9 mouse cellular contexts compared by ENCODE assay signal in the genomic region with DNA sequence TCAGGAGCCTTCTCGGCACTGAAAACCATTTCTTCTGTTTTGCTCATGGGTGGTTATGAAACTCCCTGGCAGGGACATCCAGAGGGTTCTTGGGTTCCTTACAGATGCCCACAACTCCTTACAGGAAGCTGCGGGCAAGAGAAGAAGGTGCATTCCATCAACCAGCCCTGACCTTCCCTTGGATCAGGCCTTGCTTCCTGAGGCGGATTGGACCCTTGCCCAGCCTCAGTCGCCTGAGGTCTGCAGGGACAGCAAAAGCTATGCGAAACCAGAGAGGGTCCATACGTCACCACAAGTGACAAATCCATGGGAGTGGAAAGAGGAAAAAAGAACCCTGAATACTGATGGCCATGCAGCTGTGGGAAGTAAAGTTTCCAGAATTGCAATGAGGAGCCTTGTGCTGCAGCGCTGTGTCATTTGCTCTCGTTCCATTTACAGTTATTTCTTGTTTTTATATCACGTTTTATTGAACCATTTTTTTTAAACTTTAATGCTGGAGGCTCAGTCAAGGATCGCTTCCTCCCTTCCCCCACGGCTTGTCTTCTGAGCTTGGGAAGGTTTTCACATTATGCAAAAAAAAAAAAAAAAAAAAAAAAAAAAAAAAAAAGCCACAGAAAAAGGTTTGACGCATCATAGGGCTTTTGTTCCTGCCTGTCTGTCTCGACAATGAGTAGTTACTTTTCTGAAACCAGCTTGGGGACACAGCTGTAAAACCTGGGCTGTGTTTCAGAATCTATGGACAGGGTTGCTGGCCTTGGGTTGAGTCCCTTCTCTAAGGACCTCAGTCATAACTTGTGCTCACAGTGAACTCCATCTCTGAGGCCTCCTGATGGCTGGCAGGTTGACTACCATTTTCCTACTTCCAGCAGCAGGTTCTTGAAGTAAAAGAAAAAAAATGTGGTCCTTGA.
DNase-seq lines count a peak whose midpoint lies in the region; ATAC-seq and TF ChIP-seq lines count a peak whose summit lies in the region.
"Had no signal": no experiment of that assay in that cellular context is flagged by ENCODE, and none has a peak within 500 bp of the region (broad histone marks: within the 10 kb centered on the region; RNA-seq: fewer than 3 reads in every experiment).

No protein-coding gene starts in this region.

- no peaks in the 10 kb centered on the region for H3K36me3 ChIP-seq in embryonic facial prominence, embryonic 14.5 days (ENCODE audit: control insufficient read depth, insufficient read depth, low read length)
- H3K36me3 ChIP-seq in embryonic facial prominence, embryonic 10.5 days (replicated peaks): no peaks in the 10 kb centered on the region
- H3K36me3 ChIP-seq in stomach, embryonic 14.5 days (ENCODE audit: control insufficient read depth, insufficient read depth, low read length): no peaks in the 10 kb centered on the region
- H3K36me3 ChIP-seq in stomach, postnatal 0 days (ENCODE audit: control insufficient read depth, insufficient read depth, low read length): no peaks in the 10 kb centered on the region
- H3K36me3 ChIP-seq in kidney, adult 2 months (ENCODE audit: control insufficient read depth, insufficient read depth, low read length): no peaks in the 10 kb centered on the region

- H3K4me1 ChIP-seq in embryonic facial prominence, embryonic 14.5 days (ENCODE audit: control insufficient read depth, insufficient read depth, low read length): peaks cover 5% of the 10 kb centered on the region; the same call in 1 of the 2 replicates
- peaks cover 11% of the 10 kb centered on the region for H3K4me1 ChIP-seq in embryonic facial prominence, embryonic 10.5 days
- peaks cover 8% of the 10 kb centered on the region for H3K4me1 ChIP-seq in stomach, embryonic 14.5 days (ENCODE audit: control insufficient read depth, insufficient read depth, low read length)
- H3K4me1 ChIP-seq in stomach, postnatal 0 days (replicated peaks; ENCODE audit: control insufficient read depth, insufficient read depth): no peaks in the 10 kb centered on the region
- H3K4me1 ChIP-seq in kidney, adult 2 months (ENCODE audit: control insufficient read depth, insufficient read depth, low read length): peaks cover 11% of the 10 kb centered on the region

- H3K9ac ChIP-seq in embryonic facial prominence, embryonic 14.5 days (ENCODE audit: low read depth, low read length): no peak overlapping the region
- no peak overlapping the region for H3K9ac ChIP-seq in stomach, embryonic 14.5 days (replicated peaks; ENCODE audit: low read depth, low read length)
- H3K9ac ChIP-seq in stomach, postnatal 0 days (ENCODE audit: low read length): no peak overlapping the region

- ATAC-seq in embryonic facial prominence, embryonic 14.5 days (ENCODE audit: low read depth): no peak
- no peak for ATAC-seq in stomach, embryonic 14.5 days (ENCODE audit: insufficient number of reproducible peaks, insufficient read depth, low FRiP score, low read depth)
- ATAC-seq in stomach, postnatal 0 days (ENCODE audit: low FRiP score, low TSS enrichment): no peak
- no peak for ATAC-seq in activated CD4-positive, CD25-positive, alpha-beta regulatory T cell, adult 4 months

- H3K27ac ChIP-seq in embryonic facial prominence, embryonic 14.5 days (replicated peaks; ENCODE audit: low read depth, low read length): 0 out of 2 replicates have a peak overlapping the region, but pooled peaks have one; percentile 24
- no peak overlapping the region for H3K27ac ChIP-seq in embryonic facial prominence, embryonic 10.5 days (replicated peaks)
- peak overlapping the region; percentile 27; the same call in 1 of the 2 replicates for H3K27ac ChIP-seq in stomach, embryonic 14.5 days (ENCODE audit: low read length)
- no peak overlapping the region for H3K27ac ChIP-seq in stomach, postnatal 0 days (replicated peaks)
- no peak overlapping the region for H3K27ac ChIP-seq in kidney, adult 2 months (ENCODE audit: insufficient read depth, low read depth, low read length)
- H3K27ac ChIP-seq: macrophage had no signal

- TF ChIP-seq CTCF in stomach, postnatal 0 days (IDR thresholded peaks at IDR 0.05; ENCODE audit: low read depth): no peak
- no peak for TF ChIP-seq CTCF in kidney, adult 2 months (conservative IDR thresholded peaks at IDR 0.05; ENCODE audit: insufficient read depth, insufficient read length, low read depth, low read length)

- no peak overlapping the region for H3K4me2 ChIP-seq in embryonic facial prominence, embryonic 14.5 days (ENCODE audit: low read depth, low read length)
- no peak overlapping the region for H3K4me2 ChIP-seq in stomach, embryonic 14.5 days (replicated peaks; ENCODE audit: low read depth, low read length)
- H3K4me2 ChIP-seq in stomach, postnatal 0 days (replicated peaks; ENCODE audit: low read depth): no peak overlapping the region

- no peak overlapping the region for H3K4me3 ChIP-seq in embryonic facial prominence, embryonic 14.5 days (ENCODE audit: low read depth, low read length)
- H3K4me3 ChIP-seq in embryonic facial prominence, embryonic 10.5 days: no peak overlapping the region
- no peak overlapping the region for H3K4me3 ChIP-seq in stomach, embryonic 14.5 days (ENCODE audit: low read depth, low read length)
- H3K4me3 ChIP-seq in stomach, postnatal 0 days (ENCODE audit: low read depth, low read length): no peak overlapping the region
- H3K4me3 ChIP-seq in kidney, adult 2 months (ENCODE audit: insufficient read depth, low read depth, low read length): no peak overlapping the region

- TF ChIP-seq EP300 in stomach, postnatal 0 days (optimal IDR thresholded peaks at IDR 0.05): no peak

- WGBS in embryonic facial prominence, embryonic 14.5 days: 59% methylated on average over 13 of the region's 13 CpGs
- 84% methylated on average over 13 of the region's 13 CpGs for WGBS in embryonic facial prominence, embryonic 10.5 days
- WGBS in stomach, embryonic 14.5 days: 71% methylated on average over 13 of the region's 13 CpGs
- WGBS in stomach, postnatal 0 days: 67% methylated on average over 13 of the region's 13 CpGs
- 21% methylated on average over 13 of the region's 13 CpGs for WGBS in kidney, adult 2 months

- peak; percentile 65 for DNase-seq in embryonic facial prominence, embryonic 14.5 days (ENCODE audit: low spot score)
- no peak for DNase-seq in embryonic facial prominence, embryonic 10.5 days (ENCODE audit: low spot score)
- no peak for DNase-seq in stomach, postnatal 0 days (ENCODE audit: low spot score)
- DNase-seq in kidney, adult 2 months: peak; percentile 68
- no peak for DNase-seq in layer of hippocampus, adult 9-11 months
- DNase-seq in right cerebral cortex, postnatal 10 days (ENCODE audit: low spot score in 2 of 2): no peak

- no peak for TF ChIP-seq POLR2A in kidney, adult 2 months (IDR thresholded peaks at IDR 0.05; ENCODE audit: low read depth, low read length)

- peaks cover 4% of the 10 kb centered on the region; the same call in 1 of the 2 replicates for H3K9me3 ChIP-seq in embryonic facial prominence, embryonic 14.5 days (ENCODE audit: control insufficient read depth, low read length)
- H3K9me3 ChIP-seq in embryonic facial prominence, embryonic 10.5 days: peaks cover 6% of the 10 kb centered on the region
- 0 out of 2 replicates have a peak, but pooled peaks cover 3% of the 10 kb centered on the region for H3K9me3 ChIP-seq in stomach, embryonic 14.5 days (ENCODE audit: control insufficient read depth, low read depth, low read length)
- no peaks in the 10 kb centered on the region for H3K9me3 ChIP-seq in stomach, postnatal 0 days (ENCODE audit: control insufficient read depth, low read length)

- H3K27me3 ChIP-seq in embryonic facial prominence, embryonic 14.5 days (replicated peaks; ENCODE audit: control insufficient read depth, insufficient read depth, low read length): no peaks in the 10 kb centered on the region
- H3K27me3 ChIP-seq in embryonic facial prominence, embryonic 10.5 days (replicated peaks; ENCODE audit: low read depth, poor library complexity, severe bottlenecking): no peaks in the 10 kb centered on the region
- H3K27me3 ChIP-seq in stomach, embryonic 14.5 days (ENCODE audit: control insufficient read depth, insufficient read depth, low read length): no peaks in the 10 kb centered on the region
- no peaks in the 10 kb centered on the region for H3K27me3 ChIP-seq in stomach, postnatal 0 days (ENCODE audit: control insufficient read depth, insufficient read depth, low read length)
- no peaks in the 10 kb centered on the region for H3K27me3 ChIP-seq in kidney, adult 2 months (replicated peaks; ENCODE audit: control insufficient read depth, insufficient read depth, low read length)

Comparison
In these comparisons a context has a peak if more than half of its experiments do, and no peak if none do; other contexts are left out.
1. DNase-seq: peak in embryonic facial prominence, embryonic 14.5 days (single experiment) and kidney, adult 2 months (single experiment); none in embryonic facial prominence, embryonic 10.5 days (single experiment), stomach, postnatal 0 days (single experiment), layer of hippocampus, adult 9-11 months (single experiment) and right cerebral cortex, postnatal 10 days (0 of 2).
2. H3K27ac ChIP-seq: peak in embryonic facial prominence, embryonic 14.5 days (single experiment) and stomach, embryonic 14.5 days (single experiment); none in embryonic facial prominence, embryonic 10.5 days (single experiment), stomach, postnatal 0 days (single experiment) and kidney, adult 2 months (single experiment).